Mouse (Mus musculus) right cerebral cortex, postnatal 4 days (tissue): ENCODE measurements around the gene Pdlim5.
"Not testable (repeated sequence)": the region's sequence is repeated elsewhere in the genome, so short reads cannot be mapped to it uniquely, and the experiment has no call there.

Experiments used
- DNase-seq: peaks from one replicate; pipeline ENCODE4 v3.0.0-alpha.2; 2022

The Pdlim5 gene

DNA sequence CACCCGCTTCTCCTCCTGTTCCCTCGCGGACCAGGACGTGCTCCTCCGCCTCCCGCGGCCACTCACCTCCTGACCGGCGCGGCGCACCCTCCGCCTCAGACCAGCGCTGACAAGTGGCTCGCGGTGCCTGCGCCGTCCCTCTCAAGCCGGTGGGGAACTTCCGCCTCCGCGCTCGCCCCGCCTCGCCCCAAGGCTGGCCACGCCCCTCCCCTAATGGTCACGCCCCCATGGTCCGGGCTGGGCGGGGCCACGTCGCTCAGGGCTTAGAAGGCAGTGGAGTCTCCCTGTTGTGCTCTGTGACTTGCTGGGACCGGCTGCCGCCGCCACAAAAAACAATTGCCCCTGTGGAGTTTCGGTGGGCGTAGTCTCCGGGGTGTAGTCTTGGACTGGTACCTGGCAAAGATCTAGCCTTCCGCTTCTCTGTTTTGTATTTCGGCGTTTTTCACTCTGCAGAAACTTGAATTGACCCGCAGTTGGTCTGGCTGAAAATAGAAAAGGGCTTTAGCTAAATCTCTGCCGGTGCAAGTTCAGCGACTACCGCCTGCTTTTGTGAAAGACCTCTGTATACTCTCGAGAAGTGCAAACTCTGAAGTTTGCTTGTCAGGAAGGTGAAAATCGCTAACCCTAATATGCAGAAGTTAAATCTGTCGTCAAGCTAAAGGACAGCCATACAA, at the start of gene Pdlim5:
Gene Pdlim5 (minus strand): TSS at position 177 of the 674 bp plus-strand sequence.
- DNase-seq: peak; percentile 77

DNA sequence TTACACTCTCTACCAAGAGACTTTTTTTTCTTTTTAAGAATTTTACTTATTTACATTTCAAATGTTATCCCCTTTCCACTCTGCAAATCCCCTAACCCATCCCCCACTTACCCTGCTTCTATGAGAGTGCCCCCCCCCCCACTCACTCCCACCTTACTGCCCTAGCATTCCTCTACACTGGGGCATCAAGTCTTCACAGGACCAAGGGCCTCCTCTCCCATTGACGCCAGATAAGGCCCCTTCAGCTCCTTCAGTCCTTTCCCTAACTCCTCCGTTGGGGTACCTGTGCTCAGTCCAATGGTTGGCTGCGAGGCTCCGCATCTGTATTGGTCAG, 48.2 kb upstream of the Pdlim5 start:
- DNase-seq: no peak

DNA sequence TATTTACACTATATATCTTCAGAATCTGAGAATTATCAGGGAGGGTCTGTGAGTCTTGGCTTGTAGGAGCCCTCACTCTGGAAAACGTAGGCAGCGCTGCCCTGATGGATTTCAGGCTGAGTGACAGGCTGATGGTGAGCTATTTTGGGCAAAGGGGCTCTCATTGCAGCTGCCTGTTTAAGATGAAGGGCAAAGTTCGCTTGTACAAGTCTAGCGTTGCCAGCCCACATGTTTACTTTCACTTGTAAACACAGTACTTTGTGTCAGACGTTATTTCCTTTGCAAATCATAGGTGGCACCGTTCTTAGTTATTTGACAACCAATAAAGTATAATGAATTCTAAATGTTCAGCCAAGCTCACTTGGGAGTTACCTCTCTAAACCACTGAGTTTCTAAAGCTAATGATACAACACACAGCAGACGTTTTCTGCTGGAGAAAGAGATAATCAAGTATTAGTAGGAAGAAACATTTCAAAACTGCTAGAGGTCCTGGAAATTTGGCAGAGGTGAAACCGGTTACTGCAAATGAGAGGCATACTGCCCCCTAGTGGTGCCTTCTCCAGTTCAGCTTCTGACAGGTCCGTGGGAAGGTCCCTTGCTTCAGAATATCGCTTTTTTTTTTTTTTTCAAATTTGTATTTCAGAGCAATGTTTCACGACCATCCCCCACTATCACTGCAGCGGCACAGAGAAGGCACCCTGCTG, 47.7 kb upstream of the Pdlim5 start:
- peak; percentile 86 for DNase-seq

DNA sequence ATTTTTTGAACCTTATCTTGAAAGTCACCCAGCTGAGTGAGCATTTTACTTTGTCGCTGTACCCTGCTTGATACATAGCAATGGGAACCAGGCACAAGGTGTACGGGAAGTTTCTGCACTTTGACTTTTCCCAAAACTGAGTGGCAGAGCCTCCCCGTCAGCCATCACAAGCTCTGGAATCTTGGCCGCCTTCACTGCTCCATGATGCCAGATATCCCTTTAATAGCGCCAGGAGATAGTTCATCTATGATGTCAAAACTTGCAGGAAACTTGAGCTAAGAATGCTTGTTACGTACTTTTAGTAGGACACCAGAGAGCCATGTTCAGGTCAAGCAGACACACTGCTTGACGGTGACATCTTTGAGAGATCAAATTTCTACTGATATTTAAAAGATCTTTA, 46.7 kb upstream of the Pdlim5 start:
- DNase-seq: no peak

DNA sequence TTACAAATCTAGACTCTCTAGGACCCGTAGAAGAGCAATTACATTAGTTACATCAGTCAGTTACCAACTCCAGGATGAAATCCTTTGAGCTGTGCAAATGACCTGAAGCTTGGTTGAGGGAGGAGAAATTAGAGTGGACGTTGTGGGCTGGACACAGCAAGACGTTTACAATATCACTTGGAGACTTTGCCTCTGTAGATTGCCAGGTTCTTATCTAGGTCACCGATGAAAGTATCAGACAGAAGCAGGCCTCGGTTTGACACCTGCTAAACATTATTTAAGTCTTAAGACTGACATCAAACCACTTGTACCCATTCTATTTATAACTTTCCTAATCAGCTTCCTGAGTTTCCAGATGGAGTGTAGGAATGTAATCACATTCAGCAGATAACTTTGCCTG, 45.6 kb upstream of the Pdlim5 start:
- DNase-seq: no peak

DNA sequence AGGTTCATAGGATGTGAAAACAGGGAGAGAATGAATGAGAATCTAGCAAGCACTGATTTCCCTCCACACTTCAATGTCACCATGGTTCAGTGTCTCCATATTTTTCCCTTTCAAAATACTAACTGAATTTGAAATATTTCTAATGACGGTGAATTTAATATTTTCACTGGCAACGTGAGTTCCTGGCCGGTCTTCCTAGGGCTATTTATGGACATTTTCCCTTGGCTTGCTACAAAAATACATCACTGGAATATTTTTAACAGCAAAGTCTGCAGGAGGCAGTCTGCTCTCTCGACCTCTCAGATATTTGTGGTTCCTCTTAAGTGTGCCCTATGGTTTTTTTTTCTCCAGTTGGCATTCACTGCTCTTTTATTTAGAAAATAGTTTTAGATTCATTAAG, 44.7 kb upstream of the Pdlim5 start:
- DNase-seq: no peak

DNA sequence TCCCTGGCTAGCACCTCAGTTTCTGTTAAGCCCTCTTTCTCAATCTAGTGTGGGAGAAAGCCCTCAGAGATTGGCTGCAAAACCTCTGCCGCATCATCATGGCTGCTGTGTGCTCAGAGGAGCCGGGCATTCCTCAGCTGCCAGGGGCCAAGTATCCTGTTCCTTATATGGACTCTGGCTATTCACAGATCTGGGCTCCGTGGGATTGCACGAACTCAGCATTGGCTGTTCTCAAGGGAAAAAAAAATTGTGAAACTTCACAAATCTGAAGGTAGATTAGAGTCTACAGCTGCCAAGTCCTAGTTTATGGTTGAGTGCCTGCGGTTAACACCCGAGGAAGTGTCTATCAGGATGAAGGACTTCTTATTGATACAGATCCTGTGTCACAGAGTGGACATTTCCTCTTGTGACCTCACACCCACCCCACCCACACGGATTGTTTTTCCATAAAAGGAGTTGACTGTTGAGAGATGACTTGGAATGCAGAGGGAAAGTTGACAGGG, 44.1 kb upstream of the Pdlim5 start:
- no peak for DNase-seq

DNA sequence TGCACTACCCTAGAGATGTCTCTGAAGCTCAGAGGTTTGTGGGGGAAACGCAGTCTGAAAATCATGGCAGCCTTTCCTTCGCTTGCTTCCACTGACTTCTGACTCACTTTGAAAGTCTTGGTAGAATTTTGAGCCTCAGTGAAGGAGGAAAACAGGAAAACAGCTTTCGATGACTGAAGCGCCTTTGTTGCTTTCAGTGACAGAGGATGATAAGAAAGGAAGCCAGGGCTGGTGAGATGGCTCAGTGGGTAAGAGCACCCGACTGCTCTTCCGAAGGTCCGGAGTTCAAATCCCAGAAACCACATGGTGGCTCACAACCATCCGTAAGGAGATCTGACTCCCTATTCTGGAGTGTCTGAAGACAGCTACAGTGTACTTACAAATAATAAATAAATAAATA, 43.1 kb upstream of the Pdlim5 start:
- DNase-seq: not testable (repeated sequence)

DNA sequence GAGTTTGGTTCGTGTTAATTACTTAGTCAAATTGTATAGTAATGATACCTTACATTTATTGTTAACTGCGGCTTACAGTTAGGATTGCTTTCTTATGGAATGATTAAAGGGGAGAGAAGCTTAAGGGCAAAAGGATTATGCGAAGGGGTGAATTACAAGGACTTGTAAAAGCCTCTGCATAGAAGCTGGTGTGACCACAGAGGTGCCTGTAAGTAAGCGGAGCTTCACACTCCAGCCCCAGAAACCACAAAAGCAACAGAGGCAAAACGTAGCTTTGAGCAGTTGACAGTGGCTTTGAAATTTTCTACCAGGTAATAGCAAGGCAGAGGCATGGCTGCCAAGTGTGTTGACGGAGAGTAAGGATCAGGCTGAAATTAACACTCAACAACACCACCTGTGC, 41.3 kb upstream of the Pdlim5 start:
- DNase-seq: no peak

DNA sequence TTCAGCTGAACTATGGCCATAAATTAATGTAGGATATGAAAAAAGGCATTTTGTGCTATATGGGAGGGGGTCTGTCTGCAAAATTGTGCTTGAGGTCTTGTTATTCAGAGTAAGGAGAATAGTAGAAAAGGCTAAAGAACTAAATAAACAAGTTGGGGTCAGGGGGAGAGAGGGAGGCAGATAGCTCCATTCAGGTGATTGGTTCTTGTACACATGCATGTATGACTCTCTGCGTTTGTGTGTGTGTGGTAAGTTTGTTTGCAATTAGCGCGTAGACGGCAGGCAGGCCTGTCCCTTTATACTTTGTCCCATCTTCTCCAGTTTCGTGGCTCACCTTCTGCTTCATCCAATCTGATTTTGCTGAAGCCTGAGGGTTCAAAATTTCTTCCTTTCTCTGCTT, 40.7 kb upstream of the Pdlim5 start:
- no peak for DNase-seq

DNA sequence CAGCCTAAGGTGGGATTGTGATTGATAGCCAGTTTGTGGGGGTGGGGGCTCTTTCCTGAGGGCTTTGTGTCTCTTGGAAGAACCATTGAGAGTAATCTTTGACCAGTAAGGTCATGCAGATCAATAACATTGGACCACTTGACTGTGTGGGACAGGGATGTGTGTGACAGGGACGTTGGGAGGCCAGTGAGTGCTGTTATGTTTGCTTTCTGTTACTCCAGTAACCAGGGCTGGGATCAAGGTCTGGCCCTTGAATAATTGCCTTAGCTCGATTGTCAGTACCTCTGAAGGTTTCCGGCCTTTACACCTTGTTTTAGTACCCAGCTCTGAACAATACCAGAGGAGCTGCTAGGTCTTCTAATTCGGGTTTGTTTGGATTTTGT, 39.3 kb upstream of the Pdlim5 start:
- DNase-seq: no peak

DNA sequence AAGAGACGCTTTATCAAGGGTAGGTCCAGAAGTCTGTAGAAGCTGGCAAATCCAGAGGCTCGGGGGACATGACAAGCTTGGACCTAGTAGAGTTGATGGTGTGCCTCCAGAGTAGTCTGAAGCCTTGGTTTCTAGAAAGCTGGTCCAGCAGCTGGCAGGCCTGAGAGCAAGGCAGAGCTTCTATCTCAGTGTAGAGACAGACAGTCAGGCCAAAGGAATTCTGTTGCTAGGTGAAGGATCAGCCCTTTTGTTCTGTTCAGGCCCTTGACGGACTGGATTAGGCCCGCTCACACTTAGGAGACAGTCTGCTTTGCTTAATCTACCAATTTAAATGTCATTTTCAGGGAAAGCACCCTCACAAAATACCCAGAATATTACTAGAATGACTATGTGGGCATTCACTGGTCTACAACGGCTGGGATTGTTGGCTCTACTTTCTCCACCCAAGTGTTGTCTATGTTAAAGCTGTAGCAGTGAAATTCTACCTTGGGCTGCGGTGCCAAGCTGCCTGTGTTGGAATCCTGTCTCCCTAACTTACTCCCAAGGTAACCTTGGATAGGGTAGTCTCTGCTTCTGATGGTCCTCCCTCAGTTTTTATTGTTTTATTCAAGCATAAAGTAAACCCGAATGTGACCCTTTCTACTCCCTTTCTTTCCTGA, 38.8 kb upstream of the Pdlim5 start:
- DNase-seq: no peak

DNA sequence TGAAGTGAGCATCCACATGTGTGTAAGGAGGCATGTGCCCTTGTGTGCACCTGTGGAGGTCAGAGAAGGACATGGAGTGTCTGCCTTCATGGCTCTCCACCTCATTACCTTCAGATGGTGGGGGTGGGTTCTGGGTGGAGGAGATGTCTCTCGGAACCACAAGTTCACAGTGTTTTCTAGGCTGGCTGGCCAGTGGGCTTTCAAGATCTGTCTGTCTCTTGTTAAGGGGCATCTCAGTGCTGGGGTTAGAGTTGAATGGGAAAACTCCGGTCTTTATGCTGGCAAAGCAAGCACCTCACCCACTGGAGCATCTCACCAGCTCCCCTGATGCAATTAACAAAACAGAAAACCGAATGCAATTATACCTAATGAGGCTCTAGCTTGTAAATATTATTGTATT, 36.0 kb upstream of the Pdlim5 start:
- DNase-seq: no peak

DNA sequence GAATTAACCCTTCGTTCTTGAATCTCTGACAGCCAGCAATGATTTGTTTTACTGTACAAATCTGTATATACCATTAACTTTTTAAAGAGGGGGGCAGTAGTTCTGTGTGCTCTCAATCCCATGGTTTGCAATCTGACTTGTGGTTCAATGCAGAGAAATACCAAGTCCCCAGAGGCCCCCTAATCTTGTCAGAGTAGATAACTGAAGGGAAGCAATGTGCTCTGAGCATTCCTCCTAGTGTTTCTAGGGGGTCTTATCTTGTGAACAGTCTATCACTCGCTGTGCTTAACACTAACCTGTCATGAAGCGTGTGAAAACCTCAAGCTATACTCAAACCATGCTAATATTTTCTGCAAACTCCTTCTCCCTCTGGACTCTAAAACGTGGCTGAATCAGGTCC, 34.6 kb upstream of the Pdlim5 start:
- no peak for DNase-seq

DNA sequence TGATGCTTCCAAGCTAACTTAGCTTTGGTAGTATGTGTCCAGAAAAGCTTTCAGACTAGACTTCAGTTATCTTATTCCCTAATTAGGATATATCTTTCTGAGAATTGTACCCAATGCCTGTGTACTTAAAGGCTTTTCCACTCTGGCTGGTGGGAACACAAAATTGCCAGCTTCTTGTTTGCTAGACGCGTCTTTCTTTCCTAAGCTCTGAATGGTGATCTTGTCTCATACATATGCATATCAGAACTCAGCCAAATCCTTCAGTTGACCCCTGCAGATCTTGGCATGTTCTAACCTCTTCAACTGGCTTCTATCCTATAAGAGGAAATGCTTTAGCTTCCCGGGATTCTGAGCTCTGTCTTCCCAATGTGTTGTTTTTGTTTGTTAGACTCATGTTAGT, 31.3 kb upstream of the Pdlim5 start:
- no peak for DNase-seq

DNA sequence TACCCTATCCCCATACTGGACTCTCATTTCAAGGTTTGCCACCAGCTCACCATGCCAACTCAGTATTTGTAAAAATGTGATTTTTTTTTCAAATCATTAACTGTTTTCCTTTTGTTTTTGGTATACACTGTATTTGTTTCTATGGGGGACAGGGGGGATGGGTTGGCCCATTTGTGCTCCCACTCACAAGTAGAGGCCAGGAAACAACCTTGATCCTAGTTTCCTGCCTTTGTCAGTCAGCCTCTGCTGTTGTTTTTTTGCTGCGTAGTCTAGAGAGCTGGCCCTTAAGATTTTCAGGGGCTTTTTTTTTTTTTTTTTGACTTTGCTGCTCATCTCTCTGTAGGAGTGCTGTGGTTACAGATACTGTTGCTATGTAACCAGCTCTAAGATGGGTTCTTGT, 28.6 kb upstream of the Pdlim5 start:
- no peak for DNase-seq

DNA sequence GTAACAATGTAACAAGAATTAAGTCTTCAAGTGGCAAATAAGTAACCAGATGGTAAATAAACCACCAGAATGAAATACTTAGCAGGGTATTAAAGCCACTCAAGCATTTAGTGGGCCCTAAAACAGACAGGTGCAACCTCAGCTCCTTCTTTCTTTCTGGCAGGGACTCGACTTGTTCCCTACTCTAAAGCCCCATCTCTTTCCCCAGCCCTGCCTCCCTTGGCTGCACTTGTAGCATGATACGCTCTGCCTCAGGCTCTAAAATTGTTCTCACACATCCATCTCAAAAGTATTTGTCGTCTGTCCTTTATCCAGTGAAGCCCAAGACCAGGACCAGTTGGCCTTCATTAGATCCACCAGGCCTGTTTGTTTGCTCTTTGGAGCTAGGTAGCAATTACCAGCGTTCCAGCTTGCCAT, 28.0 kb upstream of the Pdlim5 start:
- no peak for DNase-seq

DNA sequence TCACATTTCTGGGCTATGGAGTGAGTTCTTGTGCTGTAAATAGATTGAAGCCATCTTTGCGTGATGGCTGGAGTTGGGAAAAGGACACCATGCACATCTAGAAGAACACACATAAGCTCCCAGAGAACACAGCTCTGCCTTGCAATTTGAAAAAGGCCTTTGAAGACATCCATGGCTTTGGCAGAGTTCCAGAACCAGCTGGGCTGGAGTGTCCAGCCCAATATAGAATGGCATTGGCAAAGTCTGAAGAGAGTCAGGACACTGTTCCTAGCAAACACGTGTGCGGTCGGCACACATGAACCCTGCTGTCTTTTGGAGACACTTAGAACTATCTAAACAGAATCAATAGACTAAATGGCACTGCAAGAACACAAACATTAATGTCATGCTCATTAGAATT, 26.7 kb upstream of the Pdlim5 start:
- DNase-seq: no peak

DNA sequence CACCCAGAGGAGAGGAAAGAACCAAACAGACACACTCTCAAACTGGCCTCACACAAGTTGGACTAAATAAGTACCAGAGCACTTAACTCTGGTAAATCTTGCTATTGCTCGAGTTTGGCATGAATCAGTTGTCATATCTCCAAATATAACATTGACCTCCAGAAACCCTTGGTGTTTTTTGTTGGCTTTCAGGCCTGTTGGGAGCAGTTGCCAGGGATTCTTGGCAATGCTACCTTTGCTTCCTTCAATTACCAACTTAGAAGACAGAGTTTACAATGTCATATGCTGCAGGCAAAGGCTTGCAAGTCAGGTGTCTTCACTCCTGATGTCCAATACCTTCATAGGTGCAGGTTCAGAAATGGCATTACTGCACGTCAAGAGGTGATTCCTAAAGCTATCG, 26.0 kb upstream of the Pdlim5 start:
- DNase-seq: no peak

DNA sequence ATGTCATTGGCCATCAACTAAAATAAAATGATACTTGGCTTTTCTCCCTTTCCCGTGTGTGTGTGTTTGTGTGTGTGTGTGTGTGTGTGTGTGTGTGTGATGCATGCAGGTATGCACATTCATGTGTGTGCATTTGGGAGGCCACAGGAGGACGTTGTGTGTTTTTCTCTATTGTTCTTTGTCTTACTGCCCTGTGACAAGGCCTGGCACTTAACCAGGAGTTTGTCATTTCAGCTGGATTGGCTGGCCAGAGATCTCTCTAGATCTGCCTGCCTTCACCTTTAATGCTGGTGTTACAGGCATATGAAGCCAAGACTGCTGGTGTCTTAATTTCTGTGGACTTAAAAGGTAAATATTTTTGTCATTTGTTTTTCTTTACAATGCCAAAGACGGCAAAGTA, 22.5 kb upstream of the Pdlim5 start:
- DNase-seq: no peak

DNA sequence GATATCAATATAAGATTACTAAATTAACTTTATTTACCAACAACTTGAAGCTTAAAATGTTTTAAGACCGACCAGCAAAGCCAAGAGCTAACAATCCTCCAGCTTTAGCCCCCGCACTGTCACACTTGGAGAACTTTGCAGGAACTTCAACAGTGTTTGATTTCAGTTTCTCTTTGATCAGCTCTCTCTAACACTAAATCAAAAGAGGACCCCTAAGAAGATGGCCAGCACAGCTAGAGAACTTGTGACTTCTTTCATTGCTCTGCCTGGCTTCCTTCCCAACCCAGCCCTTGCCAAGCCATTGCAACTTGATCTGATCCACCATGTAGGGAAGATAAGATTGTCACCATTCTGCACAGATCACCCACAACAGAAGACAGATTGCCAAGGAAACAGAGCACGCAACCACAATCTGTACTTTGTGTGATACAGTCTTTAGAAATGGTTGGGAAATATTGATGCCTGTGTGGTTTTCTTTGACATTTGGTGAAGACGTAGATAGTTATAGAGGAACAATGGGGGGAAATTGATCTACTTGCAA, 17.9 kb upstream of the Pdlim5 start:
- DNase-seq: no peak

DNA sequence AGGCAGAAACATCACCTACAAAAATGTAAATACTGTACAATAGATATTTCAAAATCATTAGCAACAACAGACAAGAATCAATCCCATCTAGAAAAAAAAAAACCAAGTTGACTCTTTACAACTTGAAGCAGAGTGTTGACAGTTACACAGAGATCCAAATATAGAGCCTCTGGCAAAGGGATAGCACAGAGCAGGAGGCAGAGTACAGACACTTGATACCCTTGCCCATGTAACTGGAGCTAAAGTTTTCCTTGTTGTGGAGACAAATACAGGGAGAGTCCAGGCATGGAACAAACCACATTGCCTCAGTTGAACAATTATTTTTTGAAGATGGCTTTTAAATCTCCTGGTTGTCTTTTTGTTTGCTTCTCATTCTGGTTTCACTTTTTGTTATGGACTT, 15.4 kb upstream of the Pdlim5 start:
- no peak for DNase-seq

DNA sequence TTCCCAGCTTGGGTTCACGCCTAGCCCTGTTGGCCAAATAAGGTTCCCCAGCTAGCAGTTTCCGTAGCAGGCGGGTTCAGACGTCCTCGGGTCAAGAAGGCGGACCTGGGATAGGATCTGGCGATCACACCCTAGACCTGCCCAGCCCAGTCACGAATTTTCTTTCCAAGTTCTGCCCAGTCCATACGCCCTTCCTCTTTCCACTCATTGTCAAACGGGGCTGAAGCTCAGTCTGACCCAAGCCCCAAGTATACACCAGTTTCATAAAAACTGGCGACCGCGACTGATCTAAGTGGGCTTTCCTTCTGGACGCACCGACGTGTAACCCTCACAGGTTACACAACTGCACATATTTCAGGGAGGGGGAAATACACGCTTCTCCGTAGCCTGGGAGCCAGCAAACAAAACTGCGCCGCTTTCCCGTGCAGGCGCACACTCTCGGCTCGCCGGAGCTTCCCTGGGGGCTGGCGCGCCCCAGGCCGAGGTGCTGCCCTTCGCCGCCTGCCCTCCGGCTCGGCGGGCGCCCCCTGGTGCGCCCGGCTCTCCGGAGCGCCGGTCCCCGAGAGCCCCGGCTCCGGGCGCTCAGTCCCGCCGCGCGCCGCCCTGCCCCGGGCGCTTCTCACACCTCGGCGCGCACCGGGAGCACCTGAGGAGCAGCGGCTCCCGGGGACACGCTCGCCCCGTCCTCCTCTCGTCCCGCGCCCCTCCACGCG, 544 bp downstream of the Pdlim5 start:
- peak; percentile 11 for DNase-seq
